Mouse (Mus musculus) bone marrow, adult 2 months (tissue): ENCODE results near the gene Col5a3.

Source experiments
- CTCF ChIP-seq: fragments of 200-500 bp; IDR thresholded peaks from 2 replicates; pipeline ENCODE4 v1.5.1; 2011; ENCODE audit warnings: low read length, control low read depth; ENCODE audit not compliant: control insufficient read depth, insufficient read depth
- POLR2A ChIP-seq: fragments of 200-500 bp; IDR thresholded peaks from 2 replicates; pipeline ENCODE4 v1.6.1; 2011; ENCODE audit warnings: low read depth, mild to moderate bottlenecking, control low read depth, low read length, borderline replicate concordance; ENCODE audit not compliant: control insufficient read depth

DNA sequence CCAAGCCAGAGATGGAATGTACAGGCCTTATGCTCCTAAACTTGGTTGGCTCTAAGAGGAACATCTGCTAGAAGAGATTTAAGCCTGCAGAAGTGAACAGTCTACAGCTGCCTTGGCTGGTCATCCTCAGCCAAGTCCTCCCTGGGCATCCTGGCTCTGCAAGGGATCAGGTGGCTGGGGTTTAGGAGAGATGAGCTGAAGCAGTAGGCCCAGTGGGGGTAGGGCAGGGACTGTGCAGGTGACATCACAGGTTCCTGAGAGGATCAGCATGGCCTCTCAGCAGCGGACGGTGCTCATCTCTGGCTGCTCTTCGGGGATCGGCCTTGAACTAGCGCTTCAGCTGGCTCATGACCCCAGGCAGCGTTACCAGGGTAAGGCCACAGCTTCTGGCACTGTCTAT, 3.4 kb upstream of the Col5a3 start, which contains the start of gene Rdh8:
- no peak for TF ChIP-seq CTCF
- TF ChIP-seq POLR2A: no peak
